8 mouse cellular contexts compared by ENCODE assay signal in genomic region chr11:101062971-101063675, GRCm38 (mm10). TPM values are rescaled to one million over a fixed set of nuclear protein-coding genes. Genes with fewer than 3 reads are reported as not detected.
DNase-seq lines count a peak whose midpoint lies in the region; ATAC-seq lines count a peak whose summit lies in the region.

No protein-coding gene starts in this region.

- peaks cover 9% of the 10 kb centered on the region for H3K36me3 ChIP-seq in kidney, embryonic 15.5 days
- no peaks in the 10 kb centered on the region for H3K36me3 ChIP-seq in embryonic facial prominence, embryonic 11.5 days (replicated peaks; ENCODE audit: control insufficient read depth, insufficient read depth, low read depth, low read length)
- H3K36me3 ChIP-seq in hindbrain, embryonic 13.5 days, result peaks cover 64% of the 10 kb centered on the region
- H3K36me3 ChIP-seq in megakaryocyte, embryonic 14.5 days (replicated peaks; ENCODE audit: low read length), result peaks cover 71% of the 10 kb centered on the region

- H3K4me2 ChIP-seq in kidney, embryonic 15.5 days, result 0 out of 2 replicates have a peak overlapping the region, but pooled peaks have one; percentile 19
- H3K4me2 ChIP-seq in embryonic facial prominence, embryonic 11.5 days (ENCODE audit: low read depth, low read length), result no peak overlapping the region
- H3K4me2 ChIP-seq in hindbrain, embryonic 13.5 days, result no peak overlapping the region

- H3K9ac ChIP-seq in kidney, embryonic 15.5 days, result peak overlapping the region; percentile 21; the same call in 1 of the 2 replicates
- 0 out of 2 replicates have a peak overlapping the region, but pooled peaks have one; percentile 13 for H3K9ac ChIP-seq in embryonic facial prominence, embryonic 11.5 days (replicated peaks; ENCODE audit: low read length)
- H3K9ac ChIP-seq in hindbrain, embryonic 13.5 days, result no peak overlapping the region

- 57% methylated on average over 14 of the region's 14 CpGs for WGBS in kidney, embryonic 15.5 days
- 72% methylated on average over 14 of the region's 14 CpGs for WGBS in embryonic facial prominence, embryonic 11.5 days
- WGBS in hindbrain, embryonic 13.5 days, result 74% methylated on average over 14 of the region's 14 CpGs

- H3K9me3 ChIP-seq in kidney, embryonic 15.5 days (replicated peaks), result no peaks in the 10 kb centered on the region
- no peaks in the 10 kb centered on the region for H3K9me3 ChIP-seq in embryonic facial prominence, embryonic 11.5 days (replicated peaks; ENCODE audit: control insufficient read depth, low read length)
- H3K9me3 ChIP-seq in hindbrain, embryonic 13.5 days, result no peaks in the 10 kb centered on the region
- H3K9me3 ChIP-seq in megakaryocyte, embryonic 14.5 days, result no peaks in the 10 kb centered on the region

- peak overlapping the region; percentile 95 for H3K27ac ChIP-seq in kidney, embryonic 15.5 days
- H3K27ac ChIP-seq in embryonic facial prominence, embryonic 11.5 days (replicated peaks; ENCODE audit: low read depth, low read length), result peak overlapping the region; percentile 29
- H3K27ac ChIP-seq in hindbrain, embryonic 13.5 days, result peak overlapping the region; percentile 70; the same call in 1 of the 2 replicates

- no peak for DNase-seq in kidney, postnatal 36 days
- DNase-seq in embryonic facial prominence, embryonic 11.5 days (ENCODE audit: low spot score), result no peak
- DNase-seq in thymus, adult 18-20 months, result no peak
- DNase-seq in thymus, postnatal 14 days, result no peak
- DNase-seq in cerebellum, adult 8-10 months, result no peak

- H3K4me3 ChIP-seq in kidney, embryonic 15.5 days (replicated peaks), result no peak overlapping the region
- H3K4me3 ChIP-seq in embryonic facial prominence, embryonic 11.5 days (ENCODE audit: low read depth, low read length), result no peak overlapping the region
- no peak overlapping the region for H3K4me3 ChIP-seq in hindbrain, embryonic 13.5 days
- peak overlapping the region; percentile 87 for H3K4me3 ChIP-seq in megakaryocyte, embryonic 14.5 days (replicated peaks)

- peaks cover 73% of the 10 kb centered on the region for H3K4me1 ChIP-seq in kidney, embryonic 15.5 days
- peaks cover 5% of the 10 kb centered on the region for H3K4me1 ChIP-seq in embryonic facial prominence, embryonic 11.5 days (ENCODE audit: control insufficient read depth, insufficient read depth, low read length)
- H3K4me1 ChIP-seq in hindbrain, embryonic 13.5 days (replicated peaks), result peaks cover 20% of the 10 kb centered on the region
- H3K4me1 ChIP-seq in megakaryocyte, embryonic 14.5 days, result peaks cover 100% of the 10 kb centered on the region

- H3K27me3 ChIP-seq in kidney, embryonic 15.5 days, result 0 out of 2 replicates have a peak, but pooled peaks cover 3% of the 10 kb centered on the region
- H3K27me3 ChIP-seq in embryonic facial prominence, embryonic 11.5 days (ENCODE audit: control insufficient read depth, insufficient read depth, low read length), result no peaks in the 10 kb centered on the region
- 0 out of 2 replicates have a peak, but pooled peaks cover 4% of the 10 kb centered on the region for H3K27me3 ChIP-seq in hindbrain, embryonic 13.5 days
- H3K27me3 ChIP-seq in megakaryocyte, embryonic 14.5 days (replicated peaks), result no peaks in the 10 kb centered on the region

- ATAC-seq in kidney, embryonic 15.5 days (replicated peaks; ENCODE audit: low FRiP score), result peak; percentile 20; the same call in 1 of the 2 replicates
- no peak for ATAC-seq in embryonic facial prominence, embryonic 11.5 days (replicated peaks; ENCODE audit: insufficient number of reproducible peaks, low FRiP score, low TSS enrichment, low read depth)
- ATAC-seq in hindbrain, embryonic 13.5 days (ENCODE audit: low FRiP score), result no peak

RNA-seq across cellular contexts. Expression of gene Naglu, which starts 6.7 kb away (rescaled TPM):
- polyA plus RNA-seq in kidney, embryonic 15.5 days (2015; fragmentation: Nextera tagmentation; extraction: Ambion mirVana), result 16.8 TPM in 2 replicates
- 3.5 and 5.9 TPM in 2 replicates for polyA plus RNA-seq in embryonic facial prominence, embryonic 11.5 days (2014; fragmentation: Nextera tagmentation; extraction: Ambion mirVana)
- 10.7 and 11.3 TPM in 2 replicates for polyA plus RNA-seq in hindbrain, embryonic 13.5 days (2015; fragmentation: Nextera tagmentation; extraction: Ambion mirVana)
- 30.7 and 32.1 TPM in 2 replicates for polyA plus RNA-seq in megakaryocyte, embryonic 14.5 days (2012; ENCODE audit: insufficient read depth, low replicate concordance)

RNA-seq across cellular contexts. Expression of gene Hsd17b1, which starts 15.1 kb away (rescaled TPM):
- polyA plus RNA-seq in kidney, embryonic 15.5 days (2015; fragmentation: Nextera tagmentation; extraction: Ambion mirVana), result 0.19 and 0.24 TPM in 2 replicates
- not detected in 2 replicates for polyA plus RNA-seq in embryonic facial prominence, embryonic 11.5 days (2014; fragmentation: Nextera tagmentation; extraction: Ambion mirVana)
- polyA plus RNA-seq in hindbrain, embryonic 13.5 days (2015; fragmentation: Nextera tagmentation; extraction: Ambion mirVana), result 0.49 TPM in 1 of 2 replicates, not detected in the other
- 3.5 and 5.8 TPM in 2 replicates for polyA plus RNA-seq in megakaryocyte, embryonic 14.5 days (2012; ENCODE audit: insufficient read depth, low replicate concordance)

RNA-seq across cellular contexts. Expression of gene Coasy, which starts 19.2 kb away (rescaled TPM):
- polyA plus RNA-seq in kidney, embryonic 15.5 days (2015; fragmentation: Nextera tagmentation; extraction: Ambion mirVana), result 46.3 and 46.7 TPM in 2 replicates
- 44.9 and 58.1 TPM in 2 replicates for polyA plus RNA-seq in embryonic facial prominence, embryonic 11.5 days (2014; fragmentation: Nextera tagmentation; extraction: Ambion mirVana)
- polyA plus RNA-seq in hindbrain, embryonic 13.5 days (2015; fragmentation: Nextera tagmentation; extraction: Ambion mirVana), result 41.9 and 44.1 TPM in 2 replicates
- 17.7 and 36.8 TPM in 2 replicates for polyA plus RNA-seq in megakaryocyte, embryonic 14.5 days (2012; ENCODE audit: insufficient read depth, low replicate concordance)

RNA-seq across cellular contexts. Expression of gene Mlx, which starts 24.0 kb away (rescaled TPM):
- 44.9 and 46.9 TPM in 2 replicates for polyA plus RNA-seq in kidney, embryonic 15.5 days (2015; fragmentation: Nextera tagmentation; extraction: Ambion mirVana)
- polyA plus RNA-seq in embryonic facial prominence, embryonic 11.5 days (2014; fragmentation: Nextera tagmentation; extraction: Ambion mirVana), result 45.7 and 47.9 TPM in 2 replicates
- polyA plus RNA-seq in hindbrain, embryonic 13.5 days (2015; fragmentation: Nextera tagmentation; extraction: Ambion mirVana), result 88.1 and 91.0 TPM in 2 replicates
- polyA plus RNA-seq in megakaryocyte, embryonic 14.5 days (2012; ENCODE audit: insufficient read depth, low replicate concordance), result 2.8 and 12.4 TPM in 2 replicates

RNA-seq across cellular contexts. Expression of gene Psmc3ip, which starts 32.1 kb away (rescaled TPM):
- 37.3 and 38.0 TPM in 2 replicates for polyA plus RNA-seq in kidney, embryonic 15.5 days (2015; fragmentation: Nextera tagmentation; extraction: Ambion mirVana)
- 61.2 and 62.4 TPM in 2 replicates for polyA plus RNA-seq in embryonic facial prominence, embryonic 11.5 days (2014; fragmentation: Nextera tagmentation; extraction: Ambion mirVana)
- polyA plus RNA-seq in hindbrain, embryonic 13.5 days (2015; fragmentation: Nextera tagmentation; extraction: Ambion mirVana), result 23.4 and 26.3 TPM in 2 replicates
- 10.4 TPM in 1 of 2 replicates, not detected in the other for polyA plus RNA-seq in megakaryocyte, embryonic 14.5 days (2012; ENCODE audit: insufficient read depth, low replicate concordance)

Comparison
In these comparisons a context has a peak if more than half of its experiments do, and no peak if none do; other contexts are left out.
1. H3K27ac ChIP-seq: peak in every context shown above with its lines; median percentile 95 in kidney, embryonic 15.5 days; 70 in hindbrain, embryonic 13.5 days; 29 in embryonic facial prominence, embryonic 11.5 days.